Mouse (Mus musculus): ENCODE data around the gene Gm10128. TPM values are rescaled to one million over a fixed set of nuclear protein-coding genes. Genes with fewer than 3 reads are reported as not detected.
"Not testable (repeated sequence)": the region's sequence is repeated elsewhere in the genome, so short reads cannot be mapped to it uniquely, and the experiment has no call there.

The Gm10128 gene
- total RNA-seq (2014; fragmentation: Nextera tagmentation) (not detected in 2 replicates), total RNA-seq (2017) (not detected in 2 replicates), polyA plus RNA-seq (2012) (not detected in 2 replicates)

DNA sequence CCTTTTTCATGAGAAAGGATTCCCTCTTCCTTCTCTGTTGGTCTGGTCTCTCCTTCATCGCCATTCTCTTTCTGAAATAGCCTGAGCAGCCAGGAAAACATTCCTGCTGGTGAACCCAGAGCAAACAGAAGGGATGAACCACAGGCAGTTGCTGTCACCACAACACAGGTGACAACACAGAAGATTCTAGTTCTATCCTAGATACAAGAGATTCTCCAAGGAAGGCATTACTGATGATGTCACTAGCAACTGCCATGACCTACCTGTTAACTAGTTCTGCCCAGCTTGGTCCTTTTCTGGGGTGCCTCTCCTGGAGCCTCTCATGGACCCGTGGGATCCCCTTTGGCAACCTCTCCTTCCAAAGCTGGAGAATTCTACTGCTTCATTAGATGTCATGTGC is at the start of gene Gm10128:
Gene Gm10128 (minus strand): TSS at position 101 of the 400 bp plus-strand sequence.
- H3K27me3 ChIP-seq (ENCODE audit: insufficient read depth, low read length); H3K4me1 ChIP-seq (ENCODE audit: insufficient read depth, low read depth, low read length); H3K36me3 ChIP-seq (replicated peaks); H3K4me3 ChIP-seq (ENCODE audit: low read depth, low read length); ATAC-seq (ENCODE audit: extremely low read depth, insufficient number of reproducible peaks, low FRiP score, poor library complexity, severe bottlenecking); DNase-seq (ENCODE audit: low spot score); H3K9me3 ChIP-seq (replicated peaks): not testable (repeated sequence)

DNA sequence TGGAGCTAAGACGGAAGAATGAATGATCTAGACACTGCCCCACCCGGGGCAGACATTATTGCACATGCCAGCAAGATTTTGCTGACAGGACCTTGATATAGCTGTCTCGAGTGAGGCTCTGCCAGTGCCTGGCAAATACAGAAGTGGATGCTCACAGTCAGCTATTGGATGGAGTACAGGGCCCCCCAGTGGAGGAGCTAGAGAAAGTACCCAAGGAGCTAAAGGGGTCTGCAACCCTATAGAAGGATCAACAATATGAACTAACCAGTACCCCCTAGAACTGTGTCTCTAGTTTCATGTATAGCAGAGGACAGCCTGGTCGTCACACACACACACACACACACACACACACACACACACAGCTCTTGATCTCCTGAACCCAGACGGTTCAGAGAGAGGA is 37.4 kb upstream of the Gm10128 start:
- not testable (repeated sequence) for H3K4me3 ChIP-seq (ENCODE audit: low read depth, low read length); H3K36me3 ChIP-seq (replicated peaks); ATAC-seq (ENCODE audit: extremely low read depth, insufficient number of reproducible peaks, low FRiP score, poor library complexity, severe bottlenecking); H3K9me3 ChIP-seq (replicated peaks); H3K4me1 ChIP-seq (ENCODE audit: insufficient read depth, low read depth, low read length); H3K27me3 ChIP-seq (ENCODE audit: insufficient read depth, low read length); DNase-seq (ENCODE audit: low spot score)

DNA sequence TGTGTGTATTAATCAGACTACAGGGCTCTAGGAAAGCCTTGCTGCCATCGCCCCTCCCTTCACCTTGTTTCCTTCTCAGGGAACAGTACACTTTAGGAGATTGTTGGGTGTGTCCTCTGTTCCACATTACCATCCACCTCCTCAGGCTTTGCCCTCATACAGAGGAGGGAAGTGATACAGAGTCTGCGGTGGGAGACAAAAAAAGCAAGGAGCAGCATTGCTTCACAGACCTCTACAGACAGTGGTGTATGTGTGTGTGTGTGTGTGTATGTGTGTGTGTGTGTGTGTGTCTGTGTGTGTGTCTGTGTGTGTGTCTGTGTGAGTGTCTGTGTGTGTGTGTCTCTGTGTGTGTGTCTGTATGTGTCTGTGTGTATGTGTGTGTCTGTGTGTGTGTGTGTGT is 18.7 kb upstream of the Gm10128 start:
- not testable (repeated sequence) for DNase-seq (ENCODE audit: low spot score); H3K4me1 ChIP-seq (ENCODE audit: insufficient read depth, low read depth, low read length); H3K9me3 ChIP-seq (replicated peaks); ATAC-seq (ENCODE audit: extremely low read depth, insufficient number of reproducible peaks, low FRiP score, poor library complexity, severe bottlenecking); H3K4me3 ChIP-seq (ENCODE audit: low read depth, low read length); H3K27me3 ChIP-seq (ENCODE audit: insufficient read depth, low read length); H3K36me3 ChIP-seq (replicated peaks)

DNA sequence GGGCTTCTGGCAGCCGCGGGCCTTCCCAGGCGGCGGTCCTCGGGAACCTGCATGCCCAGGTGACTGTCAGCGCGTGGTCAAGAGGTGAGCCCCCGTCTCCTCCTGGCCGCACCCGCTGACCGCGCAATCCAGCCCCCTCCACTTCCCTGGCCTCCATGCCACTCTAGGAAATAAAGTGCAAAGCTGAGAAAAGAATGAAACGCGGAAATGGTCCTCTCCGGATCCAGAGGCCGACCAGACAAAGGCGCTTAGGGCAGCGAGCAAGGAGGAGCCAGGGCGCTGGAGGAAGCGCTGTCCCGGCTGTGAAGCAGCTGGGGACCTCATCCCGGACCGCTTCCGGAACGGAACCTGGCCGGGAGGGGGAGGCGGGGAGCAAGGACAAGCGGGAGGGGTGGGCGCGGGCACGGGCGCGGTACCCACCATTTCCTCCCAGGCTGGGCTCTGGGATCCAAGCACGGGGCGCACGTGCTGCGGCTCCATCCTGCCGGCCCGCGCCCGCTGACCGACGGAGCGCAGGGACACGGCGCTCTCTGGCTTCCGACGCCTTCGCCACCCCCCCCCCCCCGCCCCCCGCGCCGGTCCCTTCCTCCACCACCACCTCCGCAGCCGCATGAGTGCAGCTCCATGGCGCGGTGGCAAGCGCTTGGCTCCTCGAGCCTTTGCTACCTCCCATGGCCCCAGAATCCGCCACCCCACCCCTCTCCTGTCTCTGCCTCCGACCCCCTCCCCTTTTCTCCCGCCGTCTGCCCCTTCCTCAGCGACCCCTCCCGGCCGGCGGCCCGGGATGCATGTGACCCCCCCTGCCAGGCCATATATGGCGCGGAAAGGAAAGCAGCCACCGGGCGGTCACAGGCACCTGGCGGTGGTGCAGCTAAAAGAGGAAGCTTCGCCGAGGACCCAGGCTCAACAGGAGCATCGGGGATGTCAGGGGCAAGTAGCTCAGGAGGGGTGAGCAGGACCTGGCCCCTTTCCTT is 14.6 kb upstream of the Gm10128 start:
- DNase-seq (ENCODE audit: low spot score); H3K4me3 ChIP-seq (ENCODE audit: low read depth, low read length); ATAC-seq (ENCODE audit: extremely low read depth, insufficient number of reproducible peaks, low FRiP score, poor library complexity, severe bottlenecking): not testable (repeated sequence)

DNA sequence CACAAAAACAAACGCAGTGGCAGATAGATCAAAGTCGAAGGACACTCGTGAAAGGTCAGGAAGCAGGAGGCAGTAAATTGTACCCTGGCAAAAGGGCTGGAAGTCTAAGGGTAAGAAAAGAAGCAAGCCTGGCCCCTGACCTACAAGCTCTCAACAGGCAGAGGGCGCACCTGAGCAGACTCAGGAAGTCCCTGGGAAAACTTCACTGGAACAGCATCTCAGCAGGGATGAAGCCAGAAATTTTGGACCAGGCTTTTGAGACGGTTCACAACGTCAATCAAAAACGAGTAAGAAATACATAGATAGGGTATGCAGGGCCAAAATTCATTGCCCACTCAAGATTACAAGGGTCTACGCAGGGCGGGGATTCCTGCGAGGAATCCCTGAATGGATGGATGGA is 13.7 kb upstream of the Gm10128 start:
- not testable (repeated sequence) for H3K4me3 ChIP-seq (ENCODE audit: low read depth, low read length); H3K4me1 ChIP-seq (ENCODE audit: insufficient read depth, low read depth, low read length); H3K27me3 ChIP-seq (ENCODE audit: insufficient read depth, low read length); ATAC-seq (ENCODE audit: extremely low read depth, insufficient number of reproducible peaks, low FRiP score, poor library complexity, severe bottlenecking); H3K36me3 ChIP-seq (replicated peaks); H3K9me3 ChIP-seq (replicated peaks); DNase-seq (ENCODE audit: low spot score)

More for the DNA sequence above, 14.6 kb upstream of the Gm10128 start:
- H3K4me1 ChIP-seq (ENCODE audit: insufficient read depth, low read depth, low read length); H3K27me3 ChIP-seq (ENCODE audit: insufficient read depth, low read length); H3K36me3 ChIP-seq (replicated peaks); H3K9me3 ChIP-seq (replicated peaks): not testable (repeated sequence)

DNA sequence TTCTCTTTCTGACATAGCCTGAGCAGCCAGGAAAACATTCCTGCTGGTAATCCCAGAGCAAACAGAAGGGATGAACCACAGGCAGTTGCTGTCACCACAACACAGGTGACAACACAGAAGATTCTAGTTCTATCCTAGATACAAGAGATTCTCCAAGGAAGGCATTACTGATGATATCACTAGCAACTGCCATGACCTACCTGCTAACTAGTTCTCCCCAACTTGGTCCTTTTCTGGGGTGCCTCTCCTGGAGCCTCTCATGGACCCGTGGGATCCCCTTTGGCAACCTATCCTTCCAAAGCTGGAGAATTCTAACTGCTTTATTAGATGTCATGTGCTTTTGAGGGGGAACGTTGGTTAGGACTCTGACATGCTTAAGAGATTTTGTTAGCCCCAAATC is 48.3 kb downstream of the Gm10128 start, which contains the start of gene Gm10338:
Gene Gm10338 (minus strand): TSS at position 101 of the 400 bp plus-strand sequence.
- H3K27me3 ChIP-seq (ENCODE audit: insufficient read depth, low read length); H3K4me1 ChIP-seq (ENCODE audit: insufficient read depth, low read depth, low read length); H3K9me3 ChIP-seq (replicated peaks); DNase-seq (ENCODE audit: low spot score); H3K36me3 ChIP-seq (replicated peaks); ATAC-seq (ENCODE audit: extremely low read depth, insufficient number of reproducible peaks, low FRiP score, poor library complexity, severe bottlenecking); H3K4me3 ChIP-seq (ENCODE audit: low read depth, low read length): not testable (repeated sequence)

Other genes starting within 250 kb of the Gm10128 start
- gene Gm3755, start 193.1 kb downstream of the Gm10128 start, total RNA-seq (2014; fragmentation: Nextera tagmentation): not detected in 2 replicates
- gene Gm3755, start 193.1 kb downstream of the Gm10128 start, total RNA-seq (2017): 0.12 TPM in 1 of 2 replicates, not detected in the other
- not detected in 2 replicates for gene Gm3755, start 193.1 kb downstream of the Gm10128 start, polyA plus RNA-seq (2012)
- gene Gm3752, start 160.2 kb downstream of the Gm10128 start, total RNA-seq (2014; fragmentation: Nextera tagmentation): not detected in 2 replicates
- not detected in 2 replicates for gene Gm3752, start 160.2 kb downstream of the Gm10128 start, total RNA-seq (2017)
- gene Gm3752, start 160.2 kb downstream of the Gm10128 start, polyA plus RNA-seq (2012): not detected in 2 replicates
- not detected in 2 replicates for gene Gm3558, start 75.4 kb downstream of the Gm10128 start, total RNA-seq (2014; fragmentation: Nextera tagmentation)
- gene Gm3558, start 75.4 kb downstream of the Gm10128 start, total RNA-seq (2017): 0.05 TPM in 1 of 2 replicates, not detected in the other
- gene Gm3558, start 75.4 kb downstream of the Gm10128 start, polyA plus RNA-seq (2012): not detected in 2 replicates
- gene Gm10338, start 48.4 kb downstream of the Gm10128 start, total RNA-seq (2014; fragmentation: Nextera tagmentation): not detected in 2 replicates
- gene Gm10338, start 48.4 kb downstream of the Gm10128 start, total RNA-seq (2017): not detected in 2 replicates
- gene Gm10338, start 48.4 kb downstream of the Gm10128 start, polyA plus RNA-seq (2012): not detected in 2 replicates
- not detected in 2 replicates for gene Gm26661, start 147.6 kb upstream of the Gm10128 start, total RNA-seq (2014; fragmentation: Nextera tagmentation)
- not detected in 2 replicates for gene Gm26661, start 147.6 kb upstream of the Gm10128 start, total RNA-seq (2017)
- gene Gm26661, start 147.6 kb upstream of the Gm10128 start, polyA plus RNA-seq (2012): not detected in 2 replicates
- gene Flnb, start 174.0 kb upstream of the Gm10128 start, total RNA-seq (2014; fragmentation: Nextera tagmentation): 1.7 and 1.8 TPM in 2 replicates
- 2.0 and 2.4 TPM in 2 replicates for gene Flnb, start 174.0 kb upstream of the Gm10128 start, total RNA-seq (2017)
- gene Flnb, start 174.0 kb upstream of the Gm10128 start, polyA plus RNA-seq (2012): 0.22 and 0.43 TPM in 2 replicates

Data from G1E (cell line).